Mouse (Mus musculus): ENCODE results near the gene Il17a. TPM values are rescaled to one million over a fixed set of nuclear protein-coding genes. Genes with fewer than 3 reads are reported as not detected.

Il17a gene
- total RNA-seq, 2 experiments from 2014 or later, result not detected

Small RNA genes lying within 50 kb of the gene (microRNA-seq; reads per million reads assigned to microRNA genes)
- 0 to 0.20 reads per million in 2 experiments for gene Mir133b

Other genes starting within 250 kb of the Il17a start
- gene Pkhd1, start 112.8 kb upstream of the Il17a start, total RNA-seq (2021), result under 1 TPM; 0.02 to 0.20 TPM
- under 1 TPM in 1 of 2 experiments, not detected in 1; 0.38 TPM for gene Il17f, start 59.7 kb downstream of the Il17a start, total RNA-seq (2021)
- 1 to 10 TPM; 3.8 to 4.2 TPM for gene Mcm3, start 89.4 kb downstream of the Il17a start, total RNA-seq (2021)
- 100 to 1,000 TPM; 151 to 161 TPM for gene Paqr8, start 159.7 kb downstream of the Il17a start, total RNA-seq (2021)
- 1 to 10 TPM; 1.2 to 1.8 TPM for gene Efhc1, start 220.7 kb downstream of the Il17a start, total RNA-seq (2021)

Data from layer of hippocampus, adult 18-20 months (tissue).